Mouse (Mus musculus) megakaryocyte, adult 5-6 weeks (primary cell): Measurements from ENCODE around the gene Specc1l. TPM values are rescaled to one million over a fixed set of nuclear protein-coding genes. Genes with fewer than 3 reads are reported as not detected.

Experiments used
- ATAC-seq: 2 replicates; pipeline ENCODE4 v1.8.0; 2016; ENCODE audit warnings: mild to moderate bottlenecking, inconsistent platforms; ENCODE audit not compliant: poor library complexity, severe bottlenecking
- total RNA-seq, 2 experiments: library from RNA; stranded (forward) in 1 of 2; stranded (reverse) in 1 of 2; fragments of 153-499, 151-499 nt in 1 of 2; fragments of 221-1000, 200-1000 nt in 1 of 2; gene quantifications; 2 replicates each; pipeline versions ENCODE4 v1.2.3 to v1.2.4; 2015 to 2017

The Specc1l gene
- total RNA-seq (2015): 22.4 and 29.4 TPM in 2 replicates
- 26.1 and 29.3 TPM in 2 replicates for total RNA-seq (2017)

DNA sequence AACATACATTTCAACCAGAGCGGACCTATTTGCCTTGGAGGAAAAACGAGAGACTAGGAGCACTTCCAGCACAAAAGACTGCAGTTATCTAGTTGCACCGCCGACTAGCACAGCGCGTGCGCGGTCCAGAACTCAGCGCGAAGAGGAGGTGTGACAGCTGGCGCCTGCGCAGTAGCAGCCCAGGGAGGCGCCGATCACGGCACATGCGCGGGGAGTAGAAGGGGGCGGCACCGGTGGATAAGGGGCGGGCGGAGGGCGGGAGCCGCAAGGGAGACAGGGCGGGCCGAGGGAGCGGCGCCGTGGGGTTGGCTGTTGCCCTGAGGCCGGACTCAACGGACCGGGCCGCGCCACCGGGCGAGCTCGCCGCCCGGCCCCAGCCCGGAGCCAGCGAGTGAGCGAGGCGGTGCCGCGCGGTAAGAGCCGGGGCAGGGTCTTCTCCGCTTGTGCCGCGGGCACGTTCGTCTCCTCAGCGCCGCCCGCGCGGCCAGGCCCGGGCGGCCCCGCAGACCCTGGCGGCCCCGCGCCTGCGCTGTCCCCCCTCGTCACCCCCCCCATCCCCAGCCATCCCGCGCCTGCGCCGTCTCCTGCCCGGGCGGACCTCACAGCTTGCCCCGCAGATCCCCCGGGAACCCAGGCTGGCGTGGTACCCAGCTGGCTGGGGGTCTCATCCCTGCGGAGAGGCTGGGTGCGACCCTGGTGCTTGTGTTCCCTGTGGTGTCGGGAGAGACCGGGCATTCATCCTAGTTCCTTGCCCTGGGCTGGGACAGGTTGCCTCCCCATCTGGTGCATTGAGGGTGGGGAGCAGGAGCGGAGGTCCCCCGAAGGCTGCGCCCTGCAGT, at the start of gene Specc1l:
Gene Specc1l, plus strand, starts transcription at position 267 of the 839 bp plus-strand sequence.
- ATAC-seq: peak; percentile 99

- peak; percentile 48; the same call in 1 of the 2 replicates for ATAC-seq
Observed at GRCm38 (mm10) chr10:75165825-75166481, 45.9 kb upstream of the Specc1l start.

DNA sequence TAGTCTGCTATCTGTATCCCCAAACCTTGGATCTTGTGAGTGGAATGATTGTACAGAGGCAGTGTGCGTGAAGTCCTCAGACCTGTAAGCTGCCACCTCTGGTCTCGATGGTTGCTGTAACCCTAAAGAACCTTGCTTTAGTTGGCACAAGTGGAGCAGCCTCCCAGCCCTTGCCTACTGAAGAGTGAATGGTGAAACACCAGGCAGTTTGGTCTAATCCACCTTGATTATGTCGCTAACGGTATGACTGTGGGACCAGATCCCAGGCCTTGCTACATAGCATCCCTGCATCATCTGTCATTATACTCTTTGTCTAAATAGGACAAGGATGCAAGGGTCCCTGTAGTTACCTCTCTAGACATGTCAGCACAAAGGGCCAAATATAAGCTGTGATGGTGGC, 45.3 kb upstream of the Specc1l start:
- no peak for ATAC-seq

GRCm38 (mm10) chr10:75170207-75170850, 41.5 kb upstream of the Specc1l start:
- 0 out of 2 replicates have a peak, but pooled peaks have one; percentile 29 for ATAC-seq

GRCm38 (mm10) chr10:75173056-75173455, 38.8 kb upstream of the Specc1l start:
- no peak for ATAC-seq

DNA sequence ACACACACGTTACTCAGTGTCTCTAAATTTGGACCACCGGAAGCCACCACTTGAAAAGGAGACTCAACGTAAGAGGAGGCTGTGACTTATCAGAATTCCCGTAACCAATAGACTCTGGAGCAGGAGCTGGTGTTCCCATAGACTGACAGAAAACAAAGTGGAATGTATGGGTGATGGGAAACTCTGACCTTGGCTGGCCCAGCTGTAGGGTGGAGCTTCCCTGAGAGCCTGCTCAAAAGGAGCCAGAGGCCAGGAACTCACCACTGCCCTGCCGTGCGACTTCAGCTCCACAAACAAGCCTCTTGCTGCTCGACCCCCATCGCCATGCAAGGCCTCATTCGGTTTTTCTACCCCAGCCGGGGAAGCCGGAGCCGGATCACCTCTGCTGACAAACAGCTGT, 38.2 kb upstream of the Specc1l start:
- ATAC-seq: no peak

- ATAC-seq: no peak
Observed at GRCm38 (mm10) chr10:75176494-75176893, 35.4 kb upstream of the Specc1l start.

GRCm38 (mm10) chr10:75178911-75179310, 33.0 kb upstream of the Specc1l start:
- ATAC-seq: no peak

DNA sequence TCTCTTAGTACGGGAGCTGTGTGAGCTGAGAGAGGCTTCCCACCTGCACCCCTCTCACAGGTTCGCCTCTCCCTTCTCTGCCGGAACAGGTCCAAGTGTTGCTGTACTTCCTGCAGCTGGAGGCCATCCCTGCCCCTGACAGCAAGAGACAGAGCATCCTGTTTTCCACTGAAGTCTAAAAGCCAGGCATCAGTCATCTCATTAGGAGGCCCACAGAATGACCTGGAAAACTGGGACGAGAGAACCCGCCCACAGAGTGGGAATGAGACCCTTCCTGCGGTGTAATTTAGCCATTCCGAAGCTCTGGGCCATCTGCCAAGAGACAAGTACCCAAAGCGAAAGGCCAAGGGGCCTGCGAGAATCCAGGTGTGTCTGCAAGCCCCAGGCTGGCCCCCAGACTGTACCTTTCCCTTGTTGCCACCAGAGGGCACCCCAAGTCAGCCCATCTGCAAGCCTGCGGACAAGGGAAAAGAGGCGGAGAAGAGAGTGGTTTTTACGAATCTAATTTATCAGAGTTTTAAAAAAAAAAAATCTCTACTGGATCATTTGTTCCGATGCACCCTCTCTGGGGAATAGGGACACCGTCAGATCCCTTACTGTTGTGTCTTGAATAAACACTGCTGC, 29.6 kb upstream of the Specc1l start:
- ATAC-seq: peak; percentile 83

- ATAC-seq: no peak
Observed at GRCm38 (mm10) chr10:75184826-75185225, 27.0 kb upstream of the Specc1l start.

GRCm38 (mm10) chr10:75186551-75186950, 25.3 kb upstream of the Specc1l start:
- no peak for ATAC-seq

- ATAC-seq: peak; percentile 47
Observed at GRCm38 (mm10) chr10:75187366-75188056, 24.4 kb upstream of the Specc1l start.

- peak; percentile 75 for ATAC-seq
Observed at GRCm38 (mm10) chr10:75191647-75192046, 20.2 kb upstream of the Specc1l start.

GRCm38 (mm10) chr10:75197817-75198216, 14.1 kb upstream of the Specc1l start:
- ATAC-seq: no peak

- ATAC-seq: no peak
Observed at GRCm38 (mm10) chr10:75200733-75201132, 11.1 kb upstream of the Specc1l start.

DNA sequence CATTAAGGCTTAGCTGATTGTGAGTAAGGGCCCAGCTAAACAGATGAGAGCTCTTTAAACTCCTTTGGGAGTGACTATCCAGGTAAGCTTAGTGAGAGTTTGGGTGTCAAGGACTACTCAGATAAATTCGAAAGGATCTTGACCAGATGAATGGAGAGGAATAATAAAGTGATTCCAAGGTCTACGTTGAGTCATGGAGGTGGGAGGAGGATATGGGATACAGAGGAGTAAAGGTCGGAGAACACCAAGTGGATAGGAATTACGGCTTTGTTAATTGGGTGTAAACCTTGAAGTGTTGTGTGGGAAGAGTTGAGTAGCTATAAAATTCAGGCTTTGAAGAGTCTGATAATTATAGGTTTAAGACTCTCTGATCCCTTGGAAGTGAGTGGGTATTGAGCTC, 5.7 kb upstream of the Specc1l start:
- ATAC-seq: no peak

- ATAC-seq: no peak
Observed at GRCm38 (mm10) chr10:75210841-75211240, 1.0 kb upstream of the Specc1l start.

DNA sequence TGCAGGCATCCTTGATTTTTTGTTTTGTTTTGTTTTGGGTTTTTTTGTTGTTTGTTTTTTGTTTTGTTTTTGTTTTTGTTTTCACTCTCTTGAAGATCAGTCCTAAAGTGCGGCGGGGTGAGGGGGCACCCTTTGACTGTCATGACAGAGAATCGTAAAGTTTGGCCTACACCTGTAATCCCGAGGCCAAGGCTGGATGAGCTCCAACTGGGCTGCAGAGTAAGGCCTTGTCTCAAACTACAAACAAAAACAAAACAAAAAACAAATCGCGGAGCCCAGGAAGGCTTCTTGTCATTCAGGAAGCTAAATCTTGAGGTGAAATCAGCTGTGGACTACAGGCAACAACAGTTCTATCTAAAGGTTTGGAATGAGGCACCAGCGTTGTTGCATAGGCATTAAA, 1.1 kb downstream of the Specc1l start:
- no peak for ATAC-seq

GRCm38 (mm10) chr10:75220722-75221121, 8.8 kb downstream of the Specc1l start:
- no peak for ATAC-seq

- ATAC-seq: no peak
Observed at GRCm38 (mm10) chr10:75221936-75222610, 10.2 kb downstream of the Specc1l start.
